Mouse (Mus musculus): ENCODE measurements at regions not wholly inside any gene's neighbourhood (a gene's known extent, or its start where the extent isn't known, plus 50 kb on each side); places are given as distances from the start of the nearest gene placed in this dataset.

- TF ChIP-seq MYOD1 (IDR thresholded peaks at IDR 0.05; ENCODE audit: control insufficient read depth in 1 of 3, insufficient read length in 2 of 3, low read depth in 2 of 3) (no peak), POLR2A (IDR thresholded peaks at IDR 0.05; ENCODE audit: insufficient read length, low read depth) (no peak), MYOG (IDR thresholded peaks at IDR 0.05; ENCODE audit: control insufficient read depth in 1 of 3, insufficient read depth in 1 of 3, insufficient read length in 2 of 3, low read depth in 2 of 3) (no peak)
These were observed 72.4 kb downstream of the Mis18a start for GRCm38 (mm10) chr16:90654853-90655252.

All from myocyte (in vitro differentiated cells).